Mouse (Mus musculus) lung, postnatal 0 days (tissue): ENCODE measurements around the gene Smg6. TPM values are rescaled to one million over a fixed set of nuclear protein-coding genes. Genes with fewer than 3 reads are reported as not detected.

Experiments used
- ATAC-seq: fragments of 200-750 bp; cut with Nextera tagmentation; 2 replicates; pipeline ENCODE4 v1.8.0; 2017; ENCODE audit warnings: moderate library complexity
- DNase-seq: peaks from one replicate; pipeline ENCODE4 v3.0.0-alpha.2; 2016; ENCODE audit warnings: low spot score
- H3K27ac ChIP-seq: fragments of 300-500 bp; sonication (generic); 2 replicates; pipeline ENCODE4 v1.5.1; 2014; ENCODE audit warnings: antibody characterized with exemption, mild to moderate bottlenecking, low read length, mixed read lengths
- H3K27me3 ChIP-seq: fragments of 300-500 bp; sonication (generic); replicated peaks from 2 replicates; pipeline ENCODE4 v1.6.1; 2014; ENCODE audit warnings: low read length, mixed read lengths; ENCODE audit not compliant: insufficient read depth
- H3K36me3 ChIP-seq: fragments of 300-500 bp; sonication (generic); 2 replicates; pipeline ENCODE4 v1.6.1; 2014; ENCODE audit warnings: low read length, mixed read lengths; ENCODE audit not compliant: insufficient read depth
- H3K4me1 ChIP-seq: fragments of 300-500 bp; sonication (generic); 2 replicates; pipeline ENCODE4 v1.6.1; 2014; ENCODE audit warnings: antibody characterized with exemption, low read depth, low read length, mixed read lengths; ENCODE audit not compliant: insufficient read depth
- H3K4me2 ChIP-seq: fragments of 300-500 bp; sonication (generic); replicated peaks from 2 replicates; pipeline ENCODE4 v1.6.1; 2014; ENCODE audit warnings: low read depth, mild to moderate bottlenecking, low read length, moderate library complexity, mixed read lengths
- H3K4me3 ChIP-seq: fragments of 300-500 bp; sonication (generic); 2 replicates; pipeline ENCODE4 v1.5.1; 2014; ENCODE audit warnings: low read depth, low read length
- H3K9ac ChIP-seq: fragments of 300-500 bp; sonication (generic); replicated peaks from 2 replicates; pipeline ENCODE4 v1.6.1; 2014; ENCODE audit warnings: low read depth, mild to moderate bottlenecking
- H3K9me3 ChIP-seq: fragments of 300-500 bp; sonication (generic); 2 replicates; pipeline ENCODE4 v1.6.1; 2016; ENCODE audit warnings: low read length, mixed read lengths
- CTCF ChIP-seq: IDR thresholded peaks from 2 replicates; pipeline ENCODE4 v1.5.1; 2016; ENCODE audit warnings: antibody characterized with exemption, mild to moderate bottlenecking
- EP300 ChIP-seq: IDR thresholded peaks from 2 replicates; pipeline ENCODE4 v1.6.1; 2016; ENCODE audit warnings: antibody characterized with exemption, mild to moderate bottlenecking, control low read depth
- WGBS: fragments of 180-500 bp; shearing (Covaris S2); extraction: QIAGEN DNeasy Blood & Tissue Kit; methylation state at CpG from one replicate; pipeline ENCODE4 v1.1.7; 2014; 5-methylcytosine and 5-hydroxymethylcytosine counted together
- polyA plus RNA-seq: library from polyadenylated mRNA; unstranded; fragments of >200 nt; fragmentation: Nextera tagmentation; extraction: Ambion mirVana; gene quantifications from 2 replicates; pipeline ENCODE4 v1.2.1, GENCODE M21; 2015

The Smg6 gene
- polyA plus RNA-seq, 1 experiment from 2014 or later = 9.9 TPM

DNA sequence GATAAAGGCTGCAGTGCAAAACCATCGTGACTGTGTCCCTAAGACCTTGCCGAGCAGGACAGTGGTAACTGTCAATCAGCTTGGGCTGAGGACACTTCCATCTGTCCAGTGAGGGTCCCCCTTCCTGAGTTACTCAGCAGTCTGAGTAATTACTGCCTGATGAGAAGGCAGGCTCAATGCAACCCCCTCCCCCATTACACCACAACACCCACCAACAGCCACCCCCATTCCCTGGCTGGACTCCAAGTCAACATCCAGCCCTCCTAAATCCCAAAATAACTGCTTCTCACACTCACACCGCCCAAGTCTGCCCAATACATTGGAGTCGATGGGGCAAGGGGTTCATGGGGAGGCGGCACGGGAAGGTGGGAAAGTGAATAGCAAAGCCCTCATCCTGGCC, 266.2 kb downstream of the Smg6 start:
- no peak overlapping the region for H3K9ac ChIP-seq
- H3K4me3 ChIP-seq = no peak overlapping the region
- H3K27me3 ChIP-seq = peaks cover 35% of the 10 kb centered on the region
- 62% methylated on average over 6 of the region's 6 CpGs for WGBS
- no peak overlapping the region for H3K27ac ChIP-seq
- H3K9me3 ChIP-seq = no peaks in the 10 kb centered on the region
- no peak for DNase-seq
- H3K4me2 ChIP-seq = no peak overlapping the region
- TF ChIP-seq CTCF (no peak), EP300 (no peak)
- no peaks in the 10 kb centered on the region for H3K36me3 ChIP-seq
- ATAC-seq = no peak
- H3K4me1 ChIP-seq = peaks cover 19% of the 10 kb centered on the region

- Histone ChIP-seq H3K4me3 (peak overlapping the region; percentile 52), H3K27me3 (peaks cover 35% of the 10 kb centered on the region), H3K4me2 (peak overlapping the region; percentile 90), H3K4me1 (peaks cover 19% of the 10 kb centered on the region), H3K27ac (no peak overlapping the region), H3K9me3 (no peaks in the 10 kb centered on the region), H3K36me3 (no peaks in the 10 kb centered on the region), H3K9ac (no peak overlapping the region)
- WGBS = 24% methylated on average over 13 of the region's 13 CpGs
- DNase-seq = peak; percentile 93
- peak; percentile 79 for ATAC-seq
- TF ChIP-seq CTCF (peak; percentile 90), EP300 (no peak)
Observed at GRCm38 (mm10) chr11:75192336-75193214, 267.0 kb downstream of the Smg6 start.

DNA sequence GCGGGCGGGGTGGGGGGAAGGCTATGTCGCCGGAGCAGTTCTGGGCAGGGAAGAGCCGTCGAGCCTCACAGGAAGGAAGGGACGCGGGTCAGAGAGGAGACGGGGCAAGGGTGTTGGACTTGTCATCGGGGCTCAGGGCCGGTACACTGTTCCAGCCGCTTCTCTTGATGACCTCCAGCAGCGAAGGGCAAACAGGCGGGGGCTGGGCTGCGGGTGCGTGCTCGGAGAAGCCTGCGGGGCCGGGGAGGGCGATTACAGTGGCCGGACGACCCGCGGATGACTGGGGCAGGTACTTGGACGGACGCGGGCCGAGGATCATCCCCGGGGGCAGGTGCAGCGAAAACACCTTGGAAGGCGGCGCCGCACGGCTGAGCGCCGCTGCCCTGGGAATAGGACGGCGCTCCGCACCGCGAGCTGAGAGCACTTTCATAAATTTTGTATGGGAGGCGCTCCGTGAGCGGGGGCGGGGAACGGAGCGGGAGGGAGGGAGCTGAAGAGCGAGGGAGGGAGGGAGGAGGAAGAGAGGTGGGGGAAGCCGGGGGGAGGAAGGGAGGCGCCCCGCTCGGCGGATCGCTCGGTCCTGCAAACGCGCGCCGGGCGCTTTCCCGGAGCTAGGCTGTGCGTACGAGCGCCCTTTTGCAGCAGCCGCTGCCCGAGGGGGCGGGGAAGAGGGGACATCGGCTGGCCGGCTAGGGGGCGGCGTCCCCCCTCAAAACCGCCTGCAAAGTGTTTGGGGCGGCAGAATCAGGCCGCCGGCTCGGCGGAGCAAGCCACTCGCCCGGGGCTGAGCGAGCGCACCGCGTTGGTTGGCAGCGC, 267.8 kb downstream of the Smg6 start, which contains the start of gene Rtn4rl1:
Gene Rtn4rl1 (plus strand): TSS at position 528 of the 816 bp plus-strand sequence.
- Histone ChIP-seq H3K4me1 (peaks cover 19% of the 10 kb centered on the region), H3K36me3 (no peaks in the 10 kb centered on the region), H3K4me3 (peak within 1 kb of the TSS; percentile 52), H3K4me2 (peak within 1 kb of the TSS; percentile 90), H3K9me3 (no peaks in the 10 kb centered on the region), H3K27ac (no peak within 1 kb of the TSS; the same call in 1 of the 2 replicates), H3K9ac (no peak within 1 kb of the TSS), H3K27me3 (peaks cover 35% of the 10 kb centered on the region)
- DNase-seq (peak; percentile 71), ATAC-seq (peak; percentile 20)
- TF ChIP-seq EP300 (no peak), CTCF (no peak)
- WGBS = 1% methylated on average over 59 of the region's 84 CpGs

DNA sequence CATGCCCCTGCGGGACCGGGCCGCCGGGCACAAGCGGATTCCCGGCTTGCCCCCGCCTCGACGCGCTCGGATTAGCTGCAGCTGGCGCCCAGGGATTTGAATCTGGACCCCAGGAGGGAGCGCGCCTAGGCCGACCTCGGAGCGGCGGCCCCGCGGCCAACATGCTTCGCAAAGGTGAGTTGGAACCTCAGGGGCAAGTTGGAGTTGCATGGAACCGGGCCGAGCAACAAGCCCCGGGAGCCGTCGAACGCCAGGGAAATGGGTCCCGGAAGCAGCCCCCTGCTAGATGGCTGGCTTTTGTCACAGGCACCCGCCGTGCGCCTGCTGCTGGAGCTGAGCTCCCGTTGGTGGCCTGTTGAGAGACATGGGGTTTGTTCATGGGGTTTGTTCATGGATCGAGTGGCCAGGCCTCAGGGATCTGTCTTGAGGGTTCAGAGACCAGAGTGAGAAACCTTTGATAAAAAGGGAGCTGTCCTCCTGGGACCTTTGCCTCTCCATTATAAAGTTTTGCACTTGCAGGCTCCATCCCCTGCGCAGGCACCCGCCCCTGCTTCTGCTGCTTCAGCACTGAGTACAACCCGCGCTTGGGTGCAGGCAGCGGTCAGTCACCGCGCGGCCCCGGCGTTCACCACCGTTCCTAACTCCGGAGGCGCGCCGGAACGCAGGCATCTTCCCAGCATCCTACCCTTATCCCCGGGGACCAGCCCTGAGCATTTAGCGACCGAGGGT, 268.7 kb downstream of the Smg6 start:
- Histone ChIP-seq H3K36me3 (no peaks in the 10 kb centered on the region), H3K4me3 (peak overlapping the region; percentile 52), H3K27ac (no peak overlapping the region), H3K9me3 (no peaks in the 10 kb centered on the region), H3K4me2 (peak overlapping the region; percentile 90), H3K27me3 (peaks cover 35% of the 10 kb centered on the region), H3K4me1 (peaks cover 19% of the 10 kb centered on the region), H3K9ac (no peak overlapping the region)
- TF ChIP-seq CTCF (no peak), EP300 (no peak)
- ATAC-seq (no peak), DNase-seq (no peak)
- 4% methylated on average over 38 of the region's 52 CpGs for WGBS

DNA sequence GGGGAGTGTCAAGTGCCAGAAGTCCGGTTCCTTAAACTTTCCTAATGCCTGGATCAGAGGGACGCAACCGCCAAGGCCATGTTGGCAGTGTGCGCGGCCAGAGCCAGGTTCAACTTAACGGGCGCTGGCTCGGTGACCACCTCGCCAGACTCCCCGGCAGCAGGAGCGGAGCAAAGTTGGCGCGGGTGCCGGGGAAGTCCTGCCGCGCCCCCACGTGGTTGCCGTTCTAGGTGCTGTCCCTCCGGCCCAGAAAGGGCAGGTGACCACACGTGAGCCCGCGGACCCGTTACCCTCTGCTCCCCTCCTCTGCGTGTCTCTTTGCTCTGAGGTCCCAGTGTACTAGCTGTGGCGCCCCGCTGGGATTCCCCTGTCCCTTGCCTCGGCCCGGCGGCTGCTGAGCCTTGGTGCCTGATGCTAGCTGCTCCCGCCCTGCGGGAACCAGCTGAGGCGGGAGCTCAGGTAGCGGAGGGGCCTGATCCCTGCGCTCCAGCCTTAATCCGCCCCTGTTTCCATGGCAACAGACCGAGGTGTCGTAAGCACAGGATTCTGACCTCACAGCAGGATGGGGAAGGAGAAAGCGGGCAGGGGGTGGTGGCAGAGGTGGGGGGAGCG, 269.3 kb downstream of the Smg6 start:
- Histone ChIP-seq H3K9me3 (no peaks in the 10 kb centered on the region), H3K9ac (no peak overlapping the region), H3K27me3 (peaks cover 35% of the 10 kb centered on the region), H3K4me1 (peaks cover 15% of the 10 kb centered on the region), H3K4me2 (peak overlapping the region; percentile 90), H3K36me3 (no peaks in the 10 kb centered on the region), H3K4me3 (peak overlapping the region; percentile 52), H3K27ac (no peak overlapping the region)
- TF ChIP-seq CTCF = peak; percentile 32; the same call in 1 of the 2 replicates
- no peak for TF ChIP-seq EP300
- 3% methylated on average over 38 of the region's 39 CpGs for WGBS
- peak; percentile 58 for DNase-seq
- no peak for ATAC-seq
